Mouse (Mus musculus): ENCODE measurements around the gene Igdcc4.

Gene Igdcc4

GRCm38 (mm10) chr9:65157631-65158030 is 56.3 kb downstream of the Igdcc4 start:
- no peaks in the 10 kb centered on the region for H3K36me3 ChIP-seq (ENCODE audit: control insufficient read depth, insufficient read depth, low read length, poor library complexity, severe bottlenecking)
- no peak for DNase-seq (ENCODE audit: low read depth, low spot score)
- H3K27me3 ChIP-seq (ENCODE audit: control insufficient read depth, insufficient read depth, low read length, poor library complexity, severe bottlenecking) = 0 out of 2 replicates have a peak, but pooled peaks cover under 1% of the 10 kb centered on the region

DNA sequence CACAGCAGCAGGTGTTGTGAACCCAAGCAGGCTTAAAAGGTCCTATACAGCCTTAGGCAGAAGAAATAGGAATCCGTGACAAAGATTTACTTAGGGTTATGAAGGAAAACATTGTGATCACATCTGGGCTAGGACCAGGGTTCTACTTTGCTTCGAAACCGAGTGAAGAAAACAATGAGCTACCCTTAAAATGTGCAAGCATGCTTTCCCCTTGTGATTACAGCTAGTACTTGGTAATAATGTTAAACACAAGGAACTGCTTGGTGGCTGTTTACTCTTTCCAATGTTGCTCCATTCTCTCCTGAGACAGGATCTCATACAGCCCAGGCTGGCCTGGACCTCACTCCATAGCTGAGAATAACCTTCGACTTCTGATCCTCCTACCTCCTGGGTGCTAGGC is 59.9 kb downstream of the Igdcc4 start:
- 0 out of 2 replicates have a peak, but pooled peaks cover 2% of the 10 kb centered on the region for H3K27me3 ChIP-seq (ENCODE audit: control insufficient read depth, insufficient read depth, low read length, poor library complexity, severe bottlenecking)
- DNase-seq (ENCODE audit: low read depth, low spot score) = no peak
- no peaks in the 10 kb centered on the region for H3K36me3 ChIP-seq (ENCODE audit: control insufficient read depth, insufficient read depth, low read length, poor library complexity, severe bottlenecking)

- no peaks in the 10 kb centered on the region for H3K36me3 ChIP-seq (ENCODE audit: control insufficient read depth, insufficient read depth, low read length, poor library complexity, severe bottlenecking)
- 0 out of 2 replicates have a peak, but pooled peaks cover 2% of the 10 kb centered on the region for H3K27me3 ChIP-seq (ENCODE audit: control insufficient read depth, insufficient read depth, low read length, poor library complexity, severe bottlenecking)
- DNase-seq (ENCODE audit: low read depth, low spot score) = no peak
Measured at GRCm38 (mm10) chr9:65161881-65162280, 60.6 kb downstream of the Igdcc4 start.

DNA sequence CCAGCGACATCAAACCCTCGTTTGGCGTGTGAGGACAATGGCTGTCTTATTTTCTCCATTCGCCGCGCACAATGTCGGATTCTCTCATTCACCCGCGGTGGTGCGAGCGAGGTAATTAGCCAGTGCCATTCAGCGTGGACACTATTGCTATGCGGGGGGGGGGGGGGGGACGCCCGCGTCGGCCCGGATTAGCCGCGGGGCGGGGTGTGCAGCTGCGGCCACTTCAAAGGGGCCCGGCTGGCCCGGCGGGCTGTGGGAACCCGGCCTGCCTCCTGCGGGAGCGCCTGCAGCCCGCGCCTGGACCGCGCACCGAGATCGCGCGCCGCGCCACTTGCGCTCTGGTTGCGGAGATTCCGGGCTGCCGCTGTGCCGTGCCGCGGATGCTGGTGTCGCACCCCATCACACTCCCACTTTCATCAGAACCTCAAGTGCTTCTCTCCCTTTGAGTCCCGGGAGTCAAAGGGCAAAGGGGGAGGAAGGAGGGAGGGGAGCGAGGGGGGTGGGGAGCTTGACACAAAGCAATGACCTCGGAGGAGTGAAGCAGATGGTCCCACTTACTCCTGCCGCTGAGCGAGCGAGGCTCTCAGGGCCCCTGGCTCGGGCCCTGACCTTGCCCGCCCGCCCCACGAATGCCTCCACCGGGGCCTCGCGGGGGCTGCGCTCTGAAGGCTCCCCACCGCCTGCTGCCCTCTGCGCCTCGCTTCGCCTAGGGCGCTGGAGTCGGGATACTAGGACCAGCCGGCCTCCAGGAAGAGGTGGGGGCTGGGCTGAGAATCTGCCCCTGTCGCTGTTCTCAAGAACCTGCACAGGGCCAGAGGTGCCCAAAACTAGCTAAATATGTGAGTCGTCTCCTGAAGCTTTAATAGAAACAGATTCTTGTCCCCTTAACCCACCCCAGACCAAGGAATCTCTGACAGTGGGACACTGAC is 61.7 kb downstream of the Igdcc4 start:
- no peak for DNase-seq (ENCODE audit: low read depth, low spot score)
- Histone ChIP-seq H3K36me3 (ENCODE audit: control insufficient read depth, insufficient read depth, low read length, poor library complexity, severe bottlenecking) (no peaks in the 10 kb centered on the region), H3K27me3 (ENCODE audit: control insufficient read depth, insufficient read depth, low read length, poor library complexity, severe bottlenecking) (0 out of 2 replicates have a peak, but pooled peaks cover 2% of the 10 kb centered on the region)

- Histone ChIP-seq H3K36me3 (ENCODE audit: control insufficient read depth, insufficient read depth, low read length, poor library complexity, severe bottlenecking) (no peaks in the 10 kb centered on the region), H3K27me3 (ENCODE audit: control insufficient read depth, insufficient read depth, low read length, poor library complexity, severe bottlenecking) (0 out of 2 replicates have a peak, but pooled peaks cover 2% of the 10 kb centered on the region)
- peak; percentile 59 for DNase-seq (ENCODE audit: low read depth, low spot score)
Measured at GRCm38 (mm10) chr9:65164870-65165269, 63.6 kb downstream of the Igdcc4 start.

- no peak for DNase-seq (ENCODE audit: low read depth, low spot score)
- Histone ChIP-seq H3K27me3 (ENCODE audit: control insufficient read depth, insufficient read depth, low read length, poor library complexity, severe bottlenecking) (0 out of 2 replicates have a peak, but pooled peaks cover 2% of the 10 kb centered on the region), H3K36me3 (ENCODE audit: control insufficient read depth, insufficient read depth, low read length, poor library complexity, severe bottlenecking) (no peaks in the 10 kb centered on the region)
Measured at GRCm38 (mm10) chr9:65166386-65166785, 65.1 kb downstream of the Igdcc4 start.

- Histone ChIP-seq H3K27me3 (ENCODE audit: control insufficient read depth, insufficient read depth, low read length, poor library complexity, severe bottlenecking) (no peaks in the 10 kb centered on the region), H3K36me3 (ENCODE audit: control insufficient read depth, insufficient read depth, low read length, poor library complexity, severe bottlenecking) (no peaks in the 10 kb centered on the region)
- DNase-seq (ENCODE audit: low read depth, low spot score) = no peak
Measured at GRCm38 (mm10) chr9:65168534-65168933, 67.2 kb downstream of the Igdcc4 start.

GRCm38 (mm10) chr9:65168952-65169351 is 67.7 kb downstream of the Igdcc4 start:
- no peaks in the 10 kb centered on the region for H3K27me3 ChIP-seq (ENCODE audit: control insufficient read depth, insufficient read depth, low read length, poor library complexity, severe bottlenecking)

DNA sequence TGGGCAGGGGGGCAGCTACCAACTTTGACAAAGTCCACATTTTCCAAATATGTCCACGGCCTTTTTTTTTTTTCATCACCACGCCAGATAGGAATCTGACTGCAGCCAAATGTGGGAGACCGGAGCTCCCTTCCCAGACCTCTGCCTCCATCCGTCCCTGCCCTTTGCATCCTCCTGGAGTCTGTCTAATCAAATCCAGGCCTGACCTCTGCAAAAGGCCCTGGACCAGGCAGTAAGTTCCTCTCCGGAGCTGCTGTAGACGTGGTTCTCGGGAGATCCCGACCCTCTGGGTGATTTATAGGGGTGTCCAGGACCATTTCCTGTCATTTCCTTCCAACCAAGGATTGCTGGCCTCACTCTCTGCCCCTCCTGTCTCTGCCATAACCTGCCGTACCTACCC is 71.4 kb downstream of the Igdcc4 start:
- DNase-seq (ENCODE audit: low read depth, low spot score) = no peak
- Histone ChIP-seq H3K36me3 (ENCODE audit: control insufficient read depth, insufficient read depth, low read length, poor library complexity, severe bottlenecking) (no peaks in the 10 kb centered on the region), H3K27me3 (ENCODE audit: control insufficient read depth, insufficient read depth, low read length, poor library complexity, severe bottlenecking) (no peaks in the 10 kb centered on the region)

More at GRCm38 (mm10) chr9:65168952-65169351, 67.7 kb downstream of the Igdcc4 start:
- no peaks in the 10 kb centered on the region for H3K36me3 ChIP-seq (ENCODE audit: control insufficient read depth, insufficient read depth, low read length, poor library complexity, severe bottlenecking)
- DNase-seq (ENCODE audit: low read depth, low spot score) = no peak

- no peaks in the 10 kb centered on the region for H3K36me3 ChIP-seq (ENCODE audit: control insufficient read depth, insufficient read depth, low read length, poor library complexity, severe bottlenecking)
- no peak for DNase-seq (ENCODE audit: low read depth, low spot score)
- no peaks in the 10 kb centered on the region for H3K27me3 ChIP-seq (ENCODE audit: control insufficient read depth, insufficient read depth, low read length, poor library complexity, severe bottlenecking)
Measured at GRCm38 (mm10) chr9:65175234-65175938, 74.1 kb downstream of the Igdcc4 start.

- DNase-seq (ENCODE audit: low read depth, low spot score) = peak; percentile 25
- no peaks in the 10 kb centered on the region for H3K36me3 ChIP-seq (ENCODE audit: control insufficient read depth, insufficient read depth, low read length, poor library complexity, severe bottlenecking)
- H3K27me3 ChIP-seq (ENCODE audit: control insufficient read depth, insufficient read depth, low read length, poor library complexity, severe bottlenecking) = no peaks in the 10 kb centered on the region
Measured at GRCm38 (mm10) chr9:65175939-65176871, 74.9 kb downstream of the Igdcc4 start.

DNA sequence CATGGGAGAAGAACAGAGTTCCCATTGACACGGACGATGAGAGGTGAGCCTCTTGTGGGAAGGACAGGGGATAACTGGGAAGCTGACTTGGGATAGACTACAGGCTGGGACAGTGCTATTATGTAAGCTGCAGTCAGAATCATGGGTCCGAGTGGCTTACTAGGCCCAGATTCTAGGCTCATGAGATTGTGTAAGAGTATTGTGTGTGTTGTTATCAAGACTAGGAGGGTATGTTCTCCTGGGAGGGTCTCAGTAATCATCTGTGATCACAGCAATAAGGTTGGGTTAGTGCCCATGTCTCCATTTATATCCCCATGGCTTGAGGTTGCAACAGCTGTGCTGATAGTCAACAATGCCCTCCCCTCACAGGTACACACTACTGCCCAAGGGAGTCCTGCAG is 76.2 kb downstream of the Igdcc4 start:
- Histone ChIP-seq H3K36me3 (ENCODE audit: control insufficient read depth, insufficient read depth, low read length, poor library complexity, severe bottlenecking) (no peaks in the 10 kb centered on the region), H3K27me3 (ENCODE audit: control insufficient read depth, insufficient read depth, low read length, poor library complexity, severe bottlenecking) (no peaks in the 10 kb centered on the region)
- DNase-seq (ENCODE audit: low read depth, low spot score) = no peak

GRCm38 (mm10) chr9:65177912-65178311 is 76.6 kb downstream of the Igdcc4 start:
- DNase-seq (ENCODE audit: low read depth, low spot score) = no peak
- Histone ChIP-seq H3K36me3 (ENCODE audit: control insufficient read depth, insufficient read depth, low read length, poor library complexity, severe bottlenecking) (no peaks in the 10 kb centered on the region), H3K27me3 (ENCODE audit: control insufficient read depth, insufficient read depth, low read length, poor library complexity, severe bottlenecking) (no peaks in the 10 kb centered on the region)

All from splenic B cell, adult 2 months (primary cell).